Mouse (Mus musculus): Measurements from ENCODE around the gene Gm3604. TPM values are rescaled to one million over a fixed set of nuclear protein-coding genes. Genes with fewer than 3 reads are reported as not detected.

Gm3604 gene
- polyA plus RNA-seq (2014; fragmentation: Illumina TruSeq; extraction: RNeasy Lipid Tissue Mini Kit (QIAGEN cat#74804); ENCODE audit: insufficient read depth, low read depth, low replicate concordance): 1.5 TPM

DNA sequence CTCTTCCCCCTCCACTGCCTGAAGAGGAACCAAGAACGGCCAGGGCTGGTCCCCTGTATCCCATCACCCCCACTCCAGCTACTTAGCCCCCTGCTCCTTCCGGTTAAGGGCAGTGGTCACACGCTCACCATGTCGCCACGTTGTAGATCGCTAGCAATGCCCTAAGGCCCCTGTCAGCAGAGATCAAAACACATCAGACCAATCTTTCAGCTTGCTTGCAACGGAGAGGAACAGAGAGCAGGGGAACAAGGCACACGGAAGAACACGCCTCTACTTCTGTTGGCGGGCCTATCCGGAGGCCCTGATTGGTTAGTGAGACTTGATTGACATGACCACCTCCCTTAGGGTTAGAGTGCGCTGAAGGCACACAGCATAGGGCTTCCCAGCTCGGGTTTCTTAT lies at the start of gene Gm3604:
Gm3604 (minus strand) TSS at position 226 of the 400 bp plus-strand sequence.

Other genes with a start within 250 kb of the Gm3604 start
- gene Gm49359, start 83.7 kb upstream of the Gm3604 start, polyA plus RNA-seq (2014; fragmentation: Illumina TruSeq; extraction: RNeasy Lipid Tissue Mini Kit (QIAGEN cat#74804); ENCODE audit: insufficient read depth, low read depth, low replicate concordance): 4.4 TPM
- not detected for gene Zfp935, start 175.3 kb upstream of the Gm3604 start, polyA plus RNA-seq (2014; fragmentation: Illumina TruSeq; extraction: RNeasy Lipid Tissue Mini Kit (QIAGEN cat#74804); ENCODE audit: insufficient read depth, low read depth, low replicate concordance)
- 6.0 TPM for gene Zfp934, start 188.0 kb upstream of the Gm3604 start, polyA plus RNA-seq (2014; fragmentation: Illumina TruSeq; extraction: RNeasy Lipid Tissue Mini Kit (QIAGEN cat#74804); ENCODE audit: insufficient read depth, low read depth, low replicate concordance)
- gene 6720489N17Rik, start 241.0 kb upstream of the Gm3604 start, polyA plus RNA-seq (2014; fragmentation: Illumina TruSeq; extraction: RNeasy Lipid Tissue Mini Kit (QIAGEN cat#74804); ENCODE audit: insufficient read depth, low read depth, low replicate concordance): 2.3 TPM

Measured in lung, adult 10 weeks (tissue).